Mouse (Mus musculus): ENCODE results near the gene Hist1h1c.
"Not testable (repeated sequence)": the region's sequence is repeated elsewhere in the genome, so short reads cannot be mapped to it uniquely, and the experiment has no call there.

Hist1h1c gene

GRCm38 (mm10) chr13:23760972-23761864 lies 22.6 kb downstream of the Hist1h1c start, which contains the start of gene Hist1h4a:
TSS of gene Hist1h4a (minus strand) at chr13:23761230.
- DNase-seq (ENCODE audit: low read depth, low spot score) = peak; percentile 99

DNA sequence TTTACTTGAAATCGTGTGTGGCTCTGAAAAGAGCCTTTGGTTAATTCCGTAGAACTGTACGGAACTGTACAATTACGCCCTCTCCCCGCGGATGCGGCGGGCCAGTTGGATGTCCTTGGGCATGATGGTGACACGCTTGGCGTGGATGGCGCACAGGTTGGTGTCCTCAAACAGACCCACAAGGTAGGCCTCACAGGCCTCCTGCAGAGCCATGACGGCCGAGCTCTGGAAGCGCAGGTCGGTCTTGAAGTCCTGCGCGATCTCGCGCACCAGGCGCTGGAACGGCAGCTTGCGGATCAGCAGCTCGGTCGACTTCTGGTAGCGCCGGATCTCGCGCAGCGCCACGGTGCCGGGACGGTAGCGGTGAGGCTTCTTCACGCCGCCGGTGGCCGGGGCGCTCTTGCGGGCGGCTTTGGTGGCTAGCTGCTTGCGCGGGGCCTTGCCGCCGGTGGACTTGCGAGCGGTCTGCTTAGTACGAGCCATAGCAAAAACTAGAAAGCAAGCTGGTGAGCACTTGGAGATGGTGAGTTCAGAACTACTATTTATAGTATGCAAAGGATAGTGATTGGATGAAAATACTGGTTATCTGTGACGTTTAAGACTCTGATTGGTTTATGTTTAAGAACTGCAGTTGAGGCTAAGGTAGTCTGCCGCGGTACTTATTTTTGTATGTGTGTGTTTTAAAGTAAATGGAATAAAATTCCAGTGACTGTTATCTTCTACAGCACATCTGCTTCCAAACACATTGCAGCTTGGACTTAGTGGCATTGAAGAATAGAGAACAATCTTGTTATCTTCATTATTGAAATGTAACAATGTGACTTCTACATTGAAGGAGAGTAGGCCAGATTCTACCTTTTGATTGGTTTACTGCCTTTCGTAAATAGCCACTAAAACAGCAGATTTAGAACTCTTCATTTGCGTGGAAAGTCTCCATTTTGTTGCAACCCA lies 23.5 kb downstream of the Hist1h1c start, which contains the start of gene Hist1h3a:
Hist1h3a (minus strand) TSS at position 516 of the 951 bp plus-strand sequence.
- peak; percentile 90 for DNase-seq (ENCODE audit: low read depth, low spot score)

DNA sequence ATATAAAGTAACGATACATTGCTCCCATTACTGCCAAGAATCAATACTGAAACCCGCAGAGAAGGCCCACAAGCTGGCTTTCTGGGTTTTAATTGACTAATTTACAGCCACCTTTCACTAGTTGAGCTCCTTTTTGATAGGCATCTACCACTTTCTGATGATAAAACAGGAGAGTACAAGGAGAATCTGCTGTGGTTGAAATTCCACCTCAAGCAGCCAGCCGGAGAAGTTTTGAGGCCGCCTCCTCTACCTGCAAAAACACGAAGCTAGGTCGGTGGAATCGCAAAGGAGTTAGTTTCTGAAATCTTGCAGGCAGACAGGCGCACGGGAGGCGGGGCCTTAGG lies 24.6 kb downstream of the Hist1h1c start:
- no peak for DNase-seq (ENCODE audit: low read depth, low spot score)

- peak; percentile 94 for DNase-seq (ENCODE audit: low read depth, low spot score)
These were observed 25.1 kb downstream of the Hist1h1c start, which contains the start of gene Hist1h1a for GRCm38 (mm10) chr13:23763586-23764323. TSS of gene Hist1h1a (plus strand) at chr13:23763666.

- DNase-seq (ENCODE audit: low read depth, low spot score) = no peak
These were observed 25.9 kb downstream of the Hist1h1c start for GRCm38 (mm10) chr13:23764324-23765171.

GRCm38 (mm10) chr13:23765172-23765513 lies 26.5 kb downstream of the Hist1h1c start:
- DNase-seq (ENCODE audit: low read depth, low spot score) = no peak

DNA sequence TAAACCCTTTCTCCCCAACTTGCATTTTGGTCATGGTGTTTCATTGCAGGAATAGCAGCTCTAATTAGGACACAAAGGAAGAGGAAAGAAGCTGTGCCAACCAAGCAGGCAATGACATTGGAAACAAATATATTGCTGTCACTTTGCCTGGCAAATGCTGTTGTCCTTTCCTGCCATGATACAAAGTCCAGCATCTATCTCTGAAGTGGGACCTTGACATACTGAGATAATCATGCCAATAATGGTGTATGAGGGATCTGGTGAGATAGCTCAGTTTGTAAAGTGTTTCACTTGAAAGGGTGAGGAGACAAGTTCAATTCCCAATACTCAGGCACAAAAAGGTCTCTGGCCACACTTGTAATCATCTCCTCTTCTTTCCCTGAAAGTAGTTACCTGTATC lies 28.2 kb downstream of the Hist1h1c start:
- DNase-seq (ENCODE audit: low read depth, low spot score) = no peak

DNA sequence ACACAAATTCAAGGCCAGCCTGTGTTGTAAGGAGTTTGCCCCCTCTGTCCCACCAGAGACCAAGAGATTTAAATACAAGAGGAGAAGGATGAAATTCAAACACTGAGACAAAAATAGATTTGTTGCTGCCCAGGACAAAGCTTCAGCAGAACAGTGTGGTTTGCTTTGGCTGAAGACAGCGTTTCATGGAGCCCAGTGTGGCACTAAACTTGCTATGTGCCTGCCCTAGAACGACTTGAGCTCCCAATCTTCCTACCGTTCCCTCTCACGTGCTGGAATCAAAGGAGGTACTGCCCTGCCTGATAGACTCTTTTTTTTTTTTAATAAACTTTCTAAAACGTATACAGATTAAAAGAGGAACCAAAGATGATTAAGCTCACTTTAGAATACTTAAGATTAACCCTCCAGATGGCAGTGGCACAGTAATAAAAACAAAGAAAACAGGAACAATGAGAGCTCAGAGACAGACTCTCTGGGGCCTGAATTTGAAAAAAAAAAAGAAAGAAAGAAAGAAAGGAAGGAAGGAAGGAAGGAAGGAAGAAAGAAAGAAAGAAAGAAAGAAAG lies 30.3 kb downstream of the Hist1h1c start:
- no peak for DNase-seq (ENCODE audit: low read depth, low spot score)

- DNase-seq (ENCODE audit: low read depth, low spot score) = not testable (repeated sequence)
These were observed 31.0 kb downstream of the Hist1h1c start, which contains the start of gene Trim38 for GRCm38 (mm10) chr13:23769613-23770012. TSS of gene Trim38 (plus strand) at chr13:23769913.

DNA sequence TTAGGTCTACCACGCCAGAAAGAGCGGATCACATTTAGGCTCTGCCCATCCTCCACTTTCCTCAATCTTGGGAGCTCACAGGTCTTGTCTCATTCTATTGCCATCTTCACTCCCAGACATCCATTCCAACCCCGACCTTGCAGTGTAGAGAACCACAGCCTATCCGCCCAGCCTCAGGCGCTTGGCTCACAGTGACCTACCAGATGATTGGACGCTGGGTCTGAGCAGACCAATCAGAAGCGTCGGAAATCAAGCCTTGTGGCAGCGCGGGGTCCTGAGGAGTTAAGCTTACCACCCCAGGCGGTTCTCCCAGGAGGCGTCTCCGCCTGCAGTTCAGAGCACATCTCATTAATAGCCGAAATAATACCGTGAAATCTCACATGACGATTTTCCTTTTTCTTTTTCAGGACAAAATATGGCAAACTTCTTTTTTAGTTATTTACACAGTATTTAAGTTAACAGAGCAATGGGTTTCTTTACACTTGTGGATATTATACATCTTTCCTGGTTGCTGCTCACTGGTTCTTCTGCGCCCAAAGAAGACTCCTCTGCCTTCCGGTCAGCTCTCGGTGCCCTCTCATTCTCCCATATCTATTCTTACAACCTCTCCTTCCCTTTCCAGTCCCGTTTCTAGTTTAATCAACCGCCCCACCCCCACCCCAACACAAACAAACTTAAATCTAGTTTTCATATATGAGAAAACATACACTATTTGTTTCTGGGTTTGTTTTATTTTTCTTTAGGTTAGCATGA lies 34.1 kb downstream of the Hist1h1c start:
- peak; percentile 72 for DNase-seq (ENCODE audit: low read depth, low spot score)

GRCm38 (mm10) chr13:23778339-23778738 lies 39.7 kb downstream of the Hist1h1c start:
- no peak for DNase-seq (ENCODE audit: low read depth, low spot score)

DNA sequence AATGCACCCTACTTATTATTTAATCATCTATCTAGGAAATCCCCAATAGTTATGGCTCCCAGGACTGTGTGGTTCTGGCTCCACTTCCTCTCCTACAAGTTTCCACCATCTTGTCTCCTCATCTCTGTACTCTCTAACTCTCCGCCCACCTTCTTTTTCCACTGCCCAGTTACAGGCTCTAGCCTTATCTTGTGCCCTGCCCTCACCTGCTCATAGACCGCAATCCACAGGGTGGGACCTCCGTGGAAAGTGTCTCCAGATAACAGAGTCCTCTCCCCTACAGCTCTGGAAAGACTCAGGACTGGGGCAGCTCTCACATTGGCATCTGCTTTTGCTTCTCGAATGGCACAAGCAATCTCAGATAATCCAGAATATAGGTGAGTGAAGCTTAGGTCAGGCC lies 40.4 kb downstream of the Hist1h1c start:
- DNase-seq (ENCODE audit: low read depth, low spot score) = no peak
